Mouse (Mus musculus) CH12.LX (cell line): ENCODE data around the gene Lrrfip1. TPM values are rescaled to one million over a fixed set of nuclear protein-coding genes. Genes with fewer than 3 reads are reported as not detected.

Source experiments
- DNase-seq: peaks from one replicate; pipeline ENCODE4 v3.0.0-alpha.2; 2013; ENCODE audit errors: extremely low read depth
- H3K27ac ChIP-seq: 2 replicates; pipeline ENCODE4 v1.5.1; 2012; ENCODE audit warnings: low read depth, mild to moderate bottlenecking, control low read depth, moderate library complexity; ENCODE audit not compliant: insufficient read depth
- H3K27me3 ChIP-seq: replicated peaks from 2 replicates; pipeline ENCODE3; 2012; ENCODE audit warnings: inconsistent platforms
- H3K36me3 ChIP-seq, 2 experiments: replicated peaks in 1 of 2; 2 replicates each; pipeline versions ENCODE3 to v1.6.1; 2012; ENCODE audit warnings: inconsistent platforms in 1 of 2, low read length in 1 of 2, mild to moderate bottlenecking in 1 of 2, mixed read lengths in 1 of 2, moderate library complexity in 1 of 2; ENCODE audit not compliant: control insufficient read depth in 1 of 2, insufficient read depth in 1 of 2
- H3K4me1 ChIP-seq, 2 experiments: 2 replicates each; pipeline ENCODE4 v1.6.1; 2012; ENCODE audit warnings: inconsistent platforms in 1 of 2, moderate library complexity in 1 of 2; ENCODE audit not compliant: insufficient read depth in 2 of 2, control insufficient read depth in 1 of 2
- H3K4me2 ChIP-seq: 2 replicates; pipeline ENCODE4 v1.6.1; 2012; ENCODE audit warnings: low read depth, mild to moderate bottlenecking, control low read depth; ENCODE audit not compliant: poor library complexity, insufficient read depth, severe bottlenecking
- H3K4me3 ChIP-seq, 3 experiments: fragments of 150-350 bp in 1 of 3; sonication (generic) in 1 of 3; replicated peaks in 1 of 3; 2 replicates each; pipeline versions ENCODE3 to v1.5.1; 2011 to 2012; ENCODE audit warnings: low read depth in 2 of 3, low read length in 2 of 3, mild to moderate bottlenecking in 2 of 3, moderate library complexity in 2 of 3, control low read depth in 1 of 3, improper control_type of control experiment in 1 of 3, inconsistent platforms in 1 of 3, mixed read lengths in 1 of 3; ENCODE audit not compliant: poor library complexity in 1 of 3
- H3K79me2 ChIP-seq: replicated peaks from 2 replicates; pipeline ENCODE4 v1.6.1; 2012; ENCODE audit warnings: mild to moderate bottlenecking, moderate library complexity; ENCODE audit not compliant: control insufficient read depth, poor library complexity, insufficient read depth, severe bottlenecking; ENCODE audit errors: extremely low read depth
- H3K9ac ChIP-seq: 2 replicates; pipeline ENCODE4 v1.6.1; 2012; ENCODE audit warnings: low read depth, mild to moderate bottlenecking, control low read depth, moderate library complexity; ENCODE audit not compliant: insufficient read depth
- H3K9me3 ChIP-seq: replicated peaks from 2 replicates; pipeline ENCODE3; 2012; ENCODE audit warnings: low read length, inconsistent platforms, mixed read lengths
- BHLHE40 ChIP-seq: IDR thresholded peaks from 2 replicates; pipeline ENCODE4 v1.6.1; 2011; ENCODE audit warnings: mild to moderate bottlenecking, low read depth, low read length, improper control_type of control experiment
- CHD1 ChIP-seq: IDR thresholded peaks from 2 replicates; pipeline ENCODE4 v1.6.1; 2012; ENCODE audit warnings: low read depth, low read length, improper control_type of control experiment, inconsistent platforms
- E2F4 ChIP-seq: IDR thresholded peaks from 2 replicates; pipeline ENCODE4 v1.6.1; 2011; ENCODE audit warnings: low read depth, low read length, improper control_type of control experiment; ENCODE audit not compliant: insufficient replicate concordance
- JUND ChIP-seq: conservative IDR thresholded peaks from 2 replicates; pipeline ENCODE4 v1.6.1; 2011; ENCODE audit warnings: low read depth, low read length, improper control_type of control experiment
- KAT2A ChIP-seq: IDR thresholded peaks from 2 replicates; pipeline ENCODE4 v1.6.1; 2012; ENCODE audit warnings: low read length, improper control_type of control experiment, inconsistent platforms; ENCODE audit not compliant: insufficient replicate concordance
- MEF2A ChIP-seq: IDR thresholded peaks from 2 replicates; pipeline ENCODE4 v1.6.1; 2014; ENCODE audit warnings: low read depth, mild to moderate bottlenecking, inconsistent platforms, low read length, improper control_type of control experiment, borderline replicate concordance
- MYC ChIP-seq: IDR thresholded peaks from 2 replicates; pipeline ENCODE4 v1.6.1; 2011; ENCODE audit warnings: low read depth, mild to moderate bottlenecking, improper control_type of control experiment, low read length
- NRF1 ChIP-seq: IDR thresholded peaks from 2 replicates; pipeline ENCODE4 v1.6.1; 2014; ENCODE audit warnings: low read depth, mild to moderate bottlenecking, inconsistent platforms, low read length, improper control_type of control experiment, moderate library complexity
- POLR2A ChIP-seq: IDR thresholded peaks from 2 replicates; pipeline ENCODE4 v1.6.1; 2011; ENCODE audit warnings: low read depth, mild to moderate bottlenecking, improper control_type of control experiment, low read length
- POLR2AphosphoS2 ChIP-seq: IDR thresholded peaks from 2 replicates; pipeline ENCODE4 v1.6.1; 2011; ENCODE audit warnings: low read depth, low read length, improper control_type of control experiment
- RAD21 ChIP-seq: IDR thresholded peaks from 2 replicates; pipeline ENCODE4 v1.6.1; 2011; ENCODE audit warnings: low read depth, mild to moderate bottlenecking, low read length, improper control_type of control experiment, moderate library complexity
- RCOR1 ChIP-seq: conservative IDR thresholded peaks from 2 replicates; pipeline ENCODE4 v1.6.1; 2012; ENCODE audit warnings: low read depth, mild to moderate bottlenecking, inconsistent platforms, low read length, improper control_type of control experiment
- SIN3A ChIP-seq: IDR thresholded peaks from 2 replicates; pipeline ENCODE4 v1.6.1; 2012; ENCODE audit warnings: low read length, improper control_type of control experiment, inconsistent platforms
- TCF12 ChIP-seq: IDR thresholded peaks from 2 replicates; pipeline ENCODE4 v1.6.1; 2014; ENCODE audit warnings: low read depth, mild to moderate bottlenecking, inconsistent platforms, low read length, improper control_type of control experiment
- UBTF ChIP-seq: IDR thresholded peaks from 2 replicates; pipeline ENCODE4 v1.6.1; 2012; ENCODE audit warnings: low read depth, mild to moderate bottlenecking, inconsistent platforms, low read length, improper control_type of control experiment, moderate library complexity
- USF2 ChIP-seq: conservative IDR thresholded peaks from 2 replicates; pipeline ENCODE4 v1.6.1; 2011; ENCODE audit warnings: low read depth, low read length, improper control_type of control experiment
- ZC3H11A ChIP-seq: IDR thresholded peaks from 2 replicates; pipeline ENCODE4 v1.6.1; 2012; ENCODE audit warnings: low read depth, mild to moderate bottlenecking, inconsistent platforms, low read length, improper control_type of control experiment
- ZNF384 ChIP-seq: IDR thresholded peaks from 2 replicates; pipeline ENCODE4 v1.6.1; 2012; ENCODE audit warnings: low read depth, low read length, improper control_type of control experiment, inconsistent platforms
- dilution Hi-C: fragments of 300-500 bp; cut with MboI; formaldehyde crosslinking; loops from 2 replicates; pipeline ENCODE4 v1.14.3; 2020; ENCODE audit warnings: low sequenced_read_pairs; ENCODE audit not compliant: extremely low pct_unique_long_range_greater_than_20kb, extremely low pct_ligation_motif_present
- in situ Hi-C: fragments of 300-500 bp; cut with MboI; formaldehyde crosslinking; loops from 3 replicates; pipeline ENCODE4 v1.14.3; 2019; ENCODE audit warnings: low sequenced_read_pairs, low pct_ligation_motif_present, low pct_unique_long_range_greater_than_20kb, mixed read lengths
- polyA plus RNA-seq: library from polyadenylated mRNA; unstranded; fragments of >175 nt; gene quantifications from 2 replicates; pipeline ENCODE4 v1.2.1, GENCODE M21; 2012; ENCODE audit warnings: low read depth; ENCODE audit not compliant: insufficient read length
- total RNA-seq, 2 experiments: library from RNA; depleted of rRNA; stranded (reverse); fragments of 300-350 nt in 1 of 2; fragments of >200 nt in 1 of 2; gene quantifications; 2 replicates each; pipeline ENCODE4 v1.2.3; 2012 to 2014

Gene Lrrfip1
- total and polyA plus RNA-seq, 3 experiments = 17.2 to 30.5 (median 19.1) TPM

DNA sequence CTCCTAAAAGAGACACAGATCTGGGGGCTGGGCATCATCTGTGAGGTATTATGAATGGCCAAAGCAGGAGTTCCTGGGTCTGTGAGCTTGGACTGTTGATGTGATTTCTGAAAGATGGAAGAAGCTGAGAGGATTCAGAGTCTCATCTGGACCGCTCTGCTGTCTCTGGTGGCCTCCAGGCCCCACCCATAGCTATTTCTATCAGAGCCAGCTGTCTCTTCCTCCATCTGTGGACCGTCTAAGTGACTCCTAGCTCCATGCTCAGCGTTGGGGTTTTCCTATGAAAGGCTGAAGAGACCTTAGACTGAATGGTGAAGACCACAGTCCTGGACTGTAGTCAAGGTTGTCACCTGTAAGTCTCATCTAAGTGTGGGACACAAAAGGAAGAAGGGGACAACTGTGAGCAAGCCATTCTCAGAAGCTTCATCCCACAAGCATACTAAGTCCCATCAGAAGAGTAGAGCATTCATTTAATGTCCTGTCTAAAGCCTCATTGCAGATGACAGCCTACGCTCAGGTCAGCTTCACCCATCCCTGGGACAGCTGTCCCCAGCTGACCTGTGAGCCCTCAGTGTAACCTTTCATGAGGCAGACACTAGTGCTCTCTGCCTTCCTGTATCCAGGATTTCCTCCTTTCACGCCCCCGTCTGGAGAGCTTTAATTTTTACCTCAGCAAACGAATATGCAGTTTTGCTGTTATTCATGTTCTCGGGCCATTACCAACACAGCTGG lies 5.2 kb downstream of the Lrrfip1 start:
- Histone ChIP-seq H3K4me1 (no peaks in the 10 kb centered on the region), H3K27ac (no peak overlapping the region), H3K9ac (no peak overlapping the region), H3K9me3 (peaks cover 4% of the 10 kb centered on the region), H3K36me3 (no peaks in the 10 kb centered on the region), H3K27me3 (peaks cover 53% of the 10 kb centered on the region), H3K79me2 (no peaks in the 10 kb centered on the region), H3K4me2 (no peak overlapping the region), H3K4me3 (no peak overlapping the region)
- in situ Hi-C loops = no loop called here
- no peak for DNase-seq
- no peak for TF ChIP-seq CHD1
- no peak for TF ChIP-seq UBTF
- TF ChIP-seq TCF12 = no peak
- dilution Hi-C loops = no loop called here

DNA sequence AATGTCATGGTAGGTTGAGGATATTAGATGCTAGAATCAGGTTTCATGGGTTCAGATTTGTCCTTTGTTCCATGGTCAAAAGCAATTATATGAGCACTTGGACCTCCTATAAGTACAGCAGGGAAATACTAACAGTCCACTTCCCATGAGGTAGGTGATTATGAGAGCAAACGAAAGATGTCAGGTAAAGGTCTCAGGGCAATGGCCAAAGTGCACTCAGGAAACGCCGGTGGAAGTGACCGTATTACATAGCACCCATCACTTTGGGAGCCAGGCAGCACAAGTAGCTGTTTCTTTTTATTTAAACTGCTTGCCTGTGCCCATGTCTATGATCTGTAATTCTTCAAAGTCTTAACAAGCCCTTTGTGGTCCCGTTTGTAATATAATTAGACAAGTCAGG lies 7.5 kb downstream of the Lrrfip1 start:
- H3K4me2 ChIP-seq = no peak overlapping the region
- dilution Hi-C loops = no loop called here
- H3K27ac ChIP-seq = no peak overlapping the region
- no peaks in the 10 kb centered on the region for H3K4me1 ChIP-seq
- no peak overlapping the region for H3K9ac ChIP-seq
- no peaks in the 10 kb centered on the region for H3K9me3 ChIP-seq
- H3K79me2 ChIP-seq = no peaks in the 10 kb centered on the region
- in situ Hi-C loops = no loop called here
- no peak for DNase-seq
- H3K36me3 ChIP-seq = no peaks in the 10 kb centered on the region
- TF ChIP-seq E2F4 (no peak), POLR2A (no peak), NRF1 (no peak), MEF2A (no peak), BHLHE40 (no peak), KAT2A (no peak), UBTF (no peak), TCF12 (no peak), RAD21 (no peak)
- H3K4me3 ChIP-seq = no peak overlapping the region
- H3K27me3 ChIP-seq = peaks cover 44% of the 10 kb centered on the region

DNA sequence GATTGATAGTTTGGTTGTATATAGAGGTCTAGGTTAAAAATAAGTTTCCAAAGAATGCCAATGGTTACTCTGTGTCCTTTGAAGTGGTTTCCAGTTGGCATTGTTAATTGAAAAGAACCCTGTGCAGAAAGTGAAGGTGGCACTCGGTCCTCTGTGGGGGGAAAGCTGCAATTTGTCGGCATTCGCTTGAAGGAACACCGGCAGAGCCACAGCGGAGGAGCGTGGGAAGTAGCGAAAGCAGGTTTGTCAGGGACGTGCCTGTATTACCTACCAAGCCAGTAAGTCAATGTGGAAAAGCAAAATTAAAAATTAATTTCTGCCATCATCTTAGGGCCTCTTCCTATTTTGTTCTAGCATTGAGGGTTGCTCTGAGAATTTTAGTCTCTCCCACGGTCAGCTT lies 8.2 kb downstream of the Lrrfip1 start:
- no peak overlapping the region for H3K9ac ChIP-seq
- in situ Hi-C loops (no loop called here), dilution Hi-C loops (no loop called here)
- TF ChIP-seq KAT2A (no peak), SIN3A (no peak), RCOR1 (no peak), ZC3H11A (no peak), POLR2AphosphoS2 (no peak), UBTF (no peak), JUND (no peak), ZNF384 (no peak), USF2 (no peak), MYC (no peak)
- H3K27ac ChIP-seq = no peak overlapping the region
- no peaks in the 10 kb centered on the region for H3K79me2 ChIP-seq
- H3K4me2 ChIP-seq = no peak overlapping the region
- peaks cover 42% of the 10 kb centered on the region for H3K27me3 ChIP-seq
- H3K4me1 ChIP-seq = no peaks in the 10 kb centered on the region
- no peaks in the 10 kb centered on the region for H3K36me3 ChIP-seq
- H3K4me3 ChIP-seq = no peak overlapping the region
- no peaks in the 10 kb centered on the region for H3K9me3 ChIP-seq
- no peak for DNase-seq
